Mouse (Mus musculus): ENCODE data around the gene Trim8.

The Trim8 gene

DNA sequence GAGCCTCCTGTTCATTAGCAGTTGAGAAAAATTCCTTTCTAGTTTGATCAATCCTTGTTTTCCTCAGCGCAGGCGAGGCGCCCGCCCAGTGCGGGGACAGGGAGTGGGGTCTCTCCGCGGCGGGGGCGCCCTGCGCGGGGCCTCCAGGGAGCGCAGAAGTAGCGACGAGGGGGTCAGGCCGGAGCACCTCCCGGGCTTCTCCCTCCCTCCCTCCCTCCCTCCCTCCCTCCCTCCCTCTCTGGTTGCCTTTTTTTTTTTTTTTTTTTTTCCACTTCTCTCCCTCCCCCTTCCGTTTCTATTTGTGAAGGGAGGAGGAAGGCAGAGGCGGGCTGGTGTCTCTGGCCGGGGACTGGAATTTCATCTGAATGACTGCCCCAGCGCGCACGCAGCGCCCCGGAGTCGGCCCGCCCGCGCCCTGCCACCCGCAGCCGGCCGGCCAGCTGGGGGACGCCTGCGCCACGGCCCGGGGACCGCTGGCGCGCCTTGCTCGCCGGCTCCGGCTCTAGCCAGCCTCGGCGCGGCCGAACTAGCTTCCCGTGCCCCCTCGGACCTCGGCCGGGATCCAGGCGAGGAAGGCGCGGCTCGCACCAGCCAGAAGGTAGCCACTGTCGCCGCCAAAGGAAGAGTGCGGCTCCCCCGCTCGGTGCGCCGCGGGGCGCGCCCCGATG, at the start of gene Trim8:
Gene Trim8 (plus strand): TSS at position 302 of the 668 bp plus-strand sequence.
- DNase-seq, result peak; percentile 90

- peak; percentile 66 for DNase-seq
Measured at GRCm38 (mm10) chr19:46452052-46452827, 49.3 kb upstream of the Trim8 start.

- peak; percentile 29 for DNase-seq
Measured at GRCm38 (mm10) chr19:46452916-46453315, 48.6 kb upstream of the Trim8 start.

DNA sequence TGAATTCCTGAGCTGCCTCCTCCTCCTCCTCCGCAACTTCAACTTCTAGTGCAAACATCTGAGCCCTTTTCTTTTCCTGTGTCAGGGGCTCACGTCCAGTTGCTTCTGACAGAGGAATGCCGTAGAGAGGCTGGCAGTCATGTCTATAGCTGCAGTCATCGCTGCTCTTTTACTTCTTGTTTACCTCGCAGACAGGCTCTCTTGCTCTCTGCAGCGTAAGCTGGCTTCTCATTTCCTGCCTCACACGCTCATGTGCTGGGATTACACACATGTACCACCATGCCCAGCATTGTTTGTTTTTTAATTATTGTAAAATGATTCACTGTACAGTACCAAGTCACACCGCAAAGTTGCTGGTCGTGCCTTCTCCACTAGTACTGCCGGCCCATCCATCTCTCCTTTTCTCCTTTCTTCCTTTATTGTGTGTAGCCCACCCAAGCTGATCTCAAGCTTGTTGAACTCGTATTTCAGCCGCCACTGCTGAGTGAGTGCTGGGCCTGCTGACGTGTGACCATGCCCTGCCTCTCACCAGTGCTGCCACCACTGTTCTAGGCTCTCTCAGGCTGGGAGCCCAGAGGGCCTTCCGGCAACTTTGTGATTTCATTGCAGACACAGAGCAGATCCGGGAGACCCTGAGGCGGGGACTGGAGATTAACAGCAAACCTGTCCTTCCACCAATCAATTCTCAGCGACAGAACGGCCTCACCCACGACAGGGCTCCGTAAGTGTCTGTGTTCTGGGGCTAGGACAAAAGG, 47.2 kb upstream of the Trim8 start:
- peak; percentile 40 for DNase-seq

DNA sequence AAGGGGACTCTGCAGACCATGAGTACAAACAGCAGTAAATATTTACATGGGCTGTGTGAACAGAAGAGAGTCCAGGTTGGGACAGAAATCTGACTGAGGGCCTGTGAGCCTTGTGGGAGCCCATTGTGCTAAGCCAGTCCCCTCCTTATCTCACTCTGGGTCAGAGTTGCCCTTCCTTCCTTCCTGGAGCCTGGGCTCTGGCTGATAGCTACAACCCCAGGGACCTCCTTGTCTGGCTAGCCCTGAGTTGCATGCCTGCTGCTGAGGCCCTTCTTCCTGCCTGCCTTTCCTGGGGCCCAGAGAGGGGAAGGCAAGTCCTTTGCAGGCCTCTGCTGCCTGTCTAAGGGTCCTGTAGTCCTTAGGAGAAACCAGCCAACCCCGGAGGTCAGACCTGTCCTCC, 46.5 kb upstream of the Trim8 start:
- peak; percentile 71 for DNase-seq

DNA sequence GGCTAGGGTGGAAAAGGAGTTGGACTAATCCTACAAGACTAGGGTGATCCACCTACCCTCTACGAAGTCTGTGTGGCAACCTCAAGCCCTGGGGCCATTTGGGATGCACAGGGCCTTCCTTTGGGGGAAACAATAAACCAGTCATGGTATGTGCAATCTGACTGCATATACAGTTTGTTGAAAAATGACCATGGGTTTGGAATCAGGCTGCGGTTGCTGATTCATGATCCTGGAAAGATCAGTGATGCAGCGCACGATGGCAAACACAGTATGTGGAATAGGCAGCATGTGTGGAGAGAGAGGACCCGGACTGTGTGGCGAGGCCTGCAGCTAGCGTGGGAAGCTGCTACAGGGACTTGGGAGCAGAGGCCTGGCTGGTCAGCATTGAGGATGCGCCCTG, 45.9 kb upstream of the Trim8 start:
- DNase-seq, result no peak

DNA sequence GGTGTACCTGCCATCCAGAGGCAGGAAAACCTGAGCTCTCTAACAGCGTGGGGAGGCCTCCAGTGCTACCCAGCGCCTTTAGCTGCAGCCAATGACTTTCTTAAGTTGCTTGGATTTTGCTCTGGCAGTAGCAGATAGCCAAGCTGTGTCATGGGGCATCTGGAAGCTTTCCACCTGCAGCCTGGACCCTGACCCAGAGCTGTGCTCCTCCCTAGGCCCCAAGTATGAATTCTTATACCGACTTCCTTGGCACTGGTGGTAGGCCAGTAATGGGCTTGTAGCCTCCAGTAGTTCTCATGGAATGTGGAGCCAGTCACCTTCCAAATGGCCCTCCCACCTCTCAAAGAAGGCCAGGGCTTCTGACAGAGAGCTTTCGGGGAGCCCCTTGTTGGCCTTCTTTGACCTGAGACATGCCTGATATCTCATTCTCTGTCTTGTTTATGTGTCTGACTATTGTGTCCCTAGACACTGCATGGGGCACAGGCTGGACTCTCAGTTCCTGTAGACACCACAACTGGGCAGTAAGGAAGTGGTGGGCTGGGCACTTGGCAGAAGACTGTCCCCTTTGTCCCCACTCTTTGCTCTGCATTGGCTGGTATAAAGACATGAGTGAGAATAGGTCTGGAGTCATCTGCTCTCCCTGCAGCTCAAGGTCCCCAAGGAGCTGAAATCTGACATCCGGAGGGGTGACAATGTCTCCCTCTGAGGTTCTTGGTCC, 45.3 kb upstream of the Trim8 start:
- DNase-seq, result peak; percentile 72

DNA sequence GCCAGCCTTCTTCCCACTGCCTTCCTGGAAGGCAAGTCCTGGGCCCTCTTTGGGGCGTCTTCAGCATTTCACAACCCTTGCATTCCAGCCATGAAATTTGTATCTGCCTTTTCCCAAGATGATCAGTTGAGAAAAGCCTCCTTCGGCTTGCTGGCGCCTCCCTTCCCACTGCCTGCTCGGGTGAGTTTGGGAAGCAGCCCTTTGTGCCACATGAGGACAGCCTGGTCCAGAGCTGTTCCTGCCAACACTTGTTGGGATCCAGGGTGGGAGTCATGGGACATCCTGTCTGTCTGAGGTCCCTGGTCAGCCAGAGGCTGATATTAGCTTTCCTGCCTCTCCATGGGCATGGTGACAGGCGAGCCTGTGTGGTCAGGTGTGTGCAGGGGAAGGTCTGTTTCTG, 43.7 kb upstream of the Trim8 start:
- DNase-seq, result no peak

GRCm38 (mm10) chr19:46459256-46459655, 42.2 kb upstream of the Trim8 start:
- no peak for DNase-seq

- no peak for DNase-seq
Measured at GRCm38 (mm10) chr19:46459889-46460288, 41.6 kb upstream of the Trim8 start.

DNA sequence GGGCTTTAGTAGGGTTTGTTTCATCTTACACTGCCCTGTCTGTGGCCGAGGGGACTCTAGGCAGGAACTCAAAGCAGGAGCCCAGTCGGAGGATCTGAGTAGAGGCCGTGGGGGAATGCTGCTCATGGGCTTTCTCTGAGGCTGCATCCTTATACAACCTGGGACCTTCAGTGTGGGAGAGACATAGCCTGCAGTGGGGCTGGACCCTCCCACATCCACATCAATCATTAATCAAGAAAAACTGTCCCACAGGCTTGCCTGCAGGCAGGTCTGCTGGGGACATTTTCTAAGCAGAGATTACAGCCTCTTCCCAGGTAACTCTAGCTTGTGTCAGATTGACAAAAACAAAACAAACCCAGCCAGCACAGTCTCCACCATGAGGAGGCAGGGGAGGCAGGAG, 38.9 kb upstream of the Trim8 start:
- no peak for DNase-seq

DNA sequence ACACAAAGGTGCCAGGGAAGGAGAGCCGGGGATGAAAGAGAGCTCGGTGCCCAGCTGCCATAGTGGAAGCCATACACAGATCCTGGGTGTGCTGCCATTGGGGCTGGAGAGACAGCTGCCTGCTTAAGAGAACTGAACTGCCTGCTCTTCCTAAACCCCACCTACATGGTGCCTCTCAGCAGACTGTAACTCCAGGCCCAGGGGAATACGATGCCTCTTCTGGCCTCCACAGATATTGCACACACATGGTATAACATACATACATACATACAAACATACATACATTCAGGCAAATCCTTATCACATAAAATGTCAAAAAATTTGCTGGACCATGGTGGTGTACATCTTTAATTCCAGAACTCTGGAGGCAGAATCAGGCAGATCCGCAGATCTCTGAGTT, 38.1 kb upstream of the Trim8 start:
- no peak for DNase-seq

GRCm38 (mm10) chr19:46466160-46466559, 35.3 kb upstream of the Trim8 start:
- no peak for DNase-seq

- DNase-seq, result no peak
Measured at GRCm38 (mm10) chr19:46467051-46467503, 34.4 kb upstream of the Trim8 start.

- DNase-seq, result peak; percentile 64
Measured at GRCm38 (mm10) chr19:46470364-46471240, 30.9 kb upstream of the Trim8 start.

- DNase-seq, result peak; percentile 52
Measured at GRCm38 (mm10) chr19:46471324-46472093, 30.0 kb upstream of the Trim8 start.

DNA sequence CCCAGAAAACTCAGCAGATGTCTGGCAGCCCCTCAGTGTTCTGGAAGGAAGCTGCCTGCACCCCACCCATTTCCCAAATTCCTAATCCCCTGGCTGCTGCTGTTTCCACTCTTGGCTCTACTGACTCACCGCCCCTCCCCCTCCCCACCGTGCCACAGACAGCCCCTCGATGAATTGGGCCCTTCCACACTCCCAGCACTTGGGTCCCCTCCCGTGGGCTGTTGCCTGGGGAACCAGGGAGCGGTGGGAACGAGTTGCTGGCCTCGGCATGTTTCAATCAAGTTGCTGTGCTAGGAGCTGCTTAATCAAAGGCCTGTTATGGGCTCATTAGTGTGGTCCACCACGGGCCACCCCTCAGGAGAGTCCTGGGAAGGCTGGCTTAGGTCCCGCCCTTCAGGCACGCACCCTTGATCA, 24.1 kb upstream of the Trim8 start:
- DNase-seq, result peak; percentile 67

GRCm38 (mm10) chr19:46478242-46478641, 23.3 kb upstream of the Trim8 start:
- peak; percentile 42 for DNase-seq

GRCm38 (mm10) chr19:46478826-46479225, 22.7 kb upstream of the Trim8 start:
- DNase-seq, result peak; percentile 71

DNA sequence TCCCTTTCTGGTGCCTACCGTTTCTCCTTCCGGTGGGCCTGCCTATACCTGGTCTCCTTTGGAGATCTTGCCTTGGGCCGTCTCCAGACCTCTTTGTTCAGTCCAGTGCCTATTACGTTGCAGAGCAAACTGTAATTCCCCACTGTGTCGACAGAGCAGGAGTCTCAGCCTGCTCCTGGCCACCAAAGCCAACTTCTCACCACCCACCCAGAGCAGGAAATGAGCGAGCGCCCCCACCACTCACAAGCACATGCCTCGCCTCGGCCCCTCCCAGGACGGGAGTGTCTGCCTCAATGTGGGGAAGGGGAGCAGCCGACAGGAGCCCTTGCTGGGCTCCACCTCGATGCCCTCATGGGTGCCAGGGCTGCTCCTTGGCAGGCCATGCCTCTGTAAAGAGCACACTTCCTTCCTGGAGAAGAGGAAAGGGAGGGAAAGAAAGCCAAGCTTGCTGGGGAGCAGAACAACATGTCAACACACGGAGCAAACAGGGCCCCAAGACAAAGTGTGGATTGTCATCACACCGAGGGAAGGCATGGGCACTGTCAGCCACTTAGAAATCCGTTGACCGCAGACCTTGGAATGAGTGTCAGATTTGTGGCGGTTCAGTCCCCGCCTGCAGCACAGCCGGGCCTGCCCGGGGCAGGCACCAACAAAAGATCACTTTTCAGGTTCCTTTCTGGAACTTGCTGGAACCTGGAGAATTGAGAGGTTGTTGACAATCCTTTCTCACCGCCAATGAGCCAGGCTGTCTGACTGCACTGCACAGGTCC, 22.0 kb upstream of the Trim8 start:
- DNase-seq, result peak; percentile 63

All from kidney, postnatal 10 days (tissue).